Mouse (Mus musculus): Measurements from ENCODE around the gene Atp2c2. TPM values are rescaled to one million over a fixed set of nuclear protein-coding genes. Genes with fewer than 3 reads are reported as not detected.
A peak's percentile ranks its signal among the peaks of the same experiment; 100 is the strongest.

The Atp2c2 gene
- total and polyA plus RNA-seq, 3 experiments = 0.27 to 0.58 TPM; not detected in 1

DNA sequence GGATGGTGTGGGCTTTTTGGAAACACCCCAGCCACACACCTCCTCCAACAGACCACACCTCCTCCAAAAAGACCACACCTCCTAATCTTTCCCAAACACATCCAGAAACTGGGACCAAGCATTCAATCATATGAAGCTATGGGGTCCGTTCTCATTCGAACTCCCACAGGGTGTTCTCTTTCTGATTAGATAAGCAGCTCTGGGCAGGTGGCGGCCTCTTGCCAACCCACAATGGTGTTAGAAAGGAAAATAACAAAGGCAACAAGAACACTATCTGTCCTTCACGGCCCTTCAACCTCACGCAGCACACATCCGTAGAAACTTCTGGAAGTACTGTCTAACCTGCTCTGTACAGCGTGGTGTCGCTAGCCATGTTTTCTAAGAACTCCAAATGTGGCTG lies 27.3 kb downstream of the Atp2c2 start:
- peak; percentile 62 for TF ChIP-seq ETS1 (IDR thresholded peaks at IDR 0.05; ENCODE audit: low read depth, low read length)
- no peak for TF ChIP-seq MAFK (IDR thresholded peaks at IDR 0.05; ENCODE audit: borderline replicate concordance, low read depth, low read length)
- TF ChIP-seq GATA1 (IDR thresholded peaks at IDR 0.05; ENCODE audit: low read depth, low read length) = peak; percentile 79
- peak; percentile 69 for TF ChIP-seq TAL1 (IDR thresholded peaks at IDR 0.05; ENCODE audit: low read length)
- no peak for TF ChIP-seq SMC3 (IDR thresholded peaks at IDR 0.05; ENCODE audit: low read depth, low read length)
- TF ChIP-seq RCOR1 (IDR thresholded peaks at IDR 0.05; ENCODE audit: low read depth, low read length) = peak; percentile 62; the same call in 1 of the 2 replicates
- no peak for TF ChIP-seq MAX (IDR thresholded peaks at IDR 0.05; ENCODE audit: low read length)
- TF ChIP-seq EP300 (IDR thresholded peaks at IDR 0.05; ENCODE audit: low read depth in 1 of 2, low read length in 2 of 2) = peak; percentile 77 to 79
- TF ChIP-seq MXI1 (IDR thresholded peaks at IDR 0.05; ENCODE audit: low read depth, low read length) = 0 out of 2 replicates have a peak, but pooled peaks have one; percentile 26
- peak; percentile 58; the same call in 1 of the 2 replicates for TF ChIP-seq SIN3A (IDR thresholded peaks at IDR 0.05; ENCODE audit: low read length)
- peak; percentile 51; the same call in 1 of the 2 replicates for TF ChIP-seq MYC (IDR thresholded peaks at IDR 0.05; ENCODE audit: low read depth, low read length)
- TF ChIP-seq TCF12 (IDR thresholded peaks at IDR 0.05; ENCODE audit: low read depth, low read length) = peak; percentile 79
- TF ChIP-seq ZNF384 (IDR thresholded peaks at IDR 0.05; ENCODE audit: low read depth, low read length) = no peak
- no peak for TF ChIP-seq TBP (IDR thresholded peaks at IDR 0.05; ENCODE audit: low read depth, low read length)
- no peaks in the 10 kb centered on the region for H3K79me2 ChIP-seq (ENCODE audit: control insufficient read depth, insufficient read depth, low read length, poor library complexity)
- H3K4me1 ChIP-seq (ENCODE audit: control insufficient read depth in 1 of 2, insufficient read depth in 2 of 2, low read length in 2 of 2) = peaks cover 9 to 16% of the 10 kb centered on the region in 2 experiments
- H3K9me3 ChIP-seq (replicated peaks; ENCODE audit: insufficient read depth, low read length) = no peaks in the 10 kb centered on the region
- DNase-seq (ENCODE audit: low read depth, low spot score) = peak; percentile 69
- H3K4me3 ChIP-seq (ENCODE audit: control insufficient read depth in 1 of 2, insufficient read depth in 1 of 2, low read depth in 2 of 2, low read length in 2 of 2) = peak overlapping the region in 1 of 2 experiments; percentile 43; a peak in 1 of 4 replicates
- H3K9ac ChIP-seq (ENCODE audit: control insufficient read depth, low read depth, low read length, poor library complexity, severe bottlenecking) = no peak overlapping the region
- H3K36me3 ChIP-seq (ENCODE audit: control insufficient read depth in 1 of 2, insufficient read depth in 2 of 2, low read length in 2 of 2) = peaks cover 0 to 9% of the 10 kb centered on the region in 2 experiments; a peak in 1 of 4 replicates
- H3K27me3 ChIP-seq (ENCODE audit: control insufficient read depth in 1 of 2, insufficient read depth in 2 of 2, low read length in 2 of 2) = no peaks in the 10 kb centered on the region
- no peak overlapping the region for H3K27ac ChIP-seq (ENCODE audit: control insufficient read depth, low read depth, low read length)

DNA sequence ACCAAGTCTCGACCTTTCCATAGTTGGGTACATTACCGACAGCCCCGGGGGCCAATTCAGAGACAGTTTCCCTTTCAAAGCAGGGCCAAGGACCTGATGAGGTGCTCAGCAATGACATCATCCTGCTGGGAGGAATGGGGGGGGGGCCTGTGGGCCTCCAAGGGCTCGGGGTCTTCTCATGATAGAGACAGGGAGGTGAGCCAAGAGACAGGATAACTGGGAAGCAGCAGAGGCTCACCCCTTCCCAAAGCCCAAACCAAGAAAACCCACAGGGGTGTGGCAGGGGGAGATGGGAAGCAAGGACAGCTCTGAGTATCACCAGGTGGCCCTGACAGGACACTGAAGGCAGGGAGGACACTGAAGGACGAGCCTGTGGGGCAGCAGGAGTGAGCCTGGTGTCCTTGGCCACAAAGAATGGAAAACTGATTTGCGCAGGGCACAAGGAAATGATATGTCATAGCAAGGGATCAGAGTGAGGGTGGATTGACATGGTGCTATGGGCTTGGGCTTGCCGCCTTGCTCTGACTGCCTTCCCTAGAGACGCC lies 28.6 kb downstream of the Atp2c2 start:
- H3K79me2 ChIP-seq (ENCODE audit: control insufficient read depth, insufficient read depth, low read length, poor library complexity) = no peaks in the 10 kb centered on the region
- no peak overlapping the region for H3K27ac ChIP-seq (ENCODE audit: control insufficient read depth, low read depth, low read length)
- no peak overlapping the region for H3K4me3 ChIP-seq (ENCODE audit: control insufficient read depth in 1 of 2, insufficient read depth in 1 of 2, low read depth in 2 of 2, low read length in 2 of 2)
- DNase-seq (ENCODE audit: low read depth, low spot score) = no peak
- no peaks in the 10 kb centered on the region for H3K9me3 ChIP-seq (replicated peaks; ENCODE audit: insufficient read depth, low read length)
- TF ChIP-seq BHLHE40 (IDR thresholded peaks at IDR 0.05; ENCODE audit: borderline replicate concordance, low read depth, low read length) = no peak
- no peak for TF ChIP-seq ZNF384 (IDR thresholded peaks at IDR 0.05; ENCODE audit: low read depth, low read length)
- no peak for TF ChIP-seq ZC3H11A (IDR thresholded peaks at IDR 0.05; ENCODE audit: low read depth, low read length)
- no peak for TF ChIP-seq MEF2A (IDR thresholded peaks at IDR 0.05; ENCODE audit: extremely low read depth, insufficient replicate concordance, low read depth, low read length, poor library complexity, severe bottlenecking)
- TF ChIP-seq GATA1 (IDR thresholded peaks at IDR 0.05; ENCODE audit: low read depth, low read length) = no peak
- TF ChIP-seq MAX (IDR thresholded peaks at IDR 0.05; ENCODE audit: low read length) = no peak
- no peak for TF ChIP-seq JUND (IDR thresholded peaks at IDR 0.05; ENCODE audit: low read depth, low read length)
- TF ChIP-seq ELF1 (IDR thresholded peaks at IDR 0.05; ENCODE audit: low read depth, low read length) = no peak
- no peak for TF ChIP-seq GABPA (IDR thresholded peaks at IDR 0.05; ENCODE audit: low read depth, low read length)
- peaks cover 9% of the 10 kb centered on the region in 2 experiments for H3K4me1 ChIP-seq (ENCODE audit: control insufficient read depth in 1 of 2, insufficient read depth in 2 of 2, low read length in 2 of 2)
- H3K9ac ChIP-seq (ENCODE audit: control insufficient read depth, low read depth, low read length, poor library complexity, severe bottlenecking) = no peak overlapping the region
- peaks cover 0 to 9% of the 10 kb centered on the region in 2 experiments; a peak in 1 of 4 replicates for H3K36me3 ChIP-seq (ENCODE audit: control insufficient read depth in 1 of 2, insufficient read depth in 2 of 2, low read length in 2 of 2)
- no peaks in the 10 kb centered on the region for H3K27me3 ChIP-seq (ENCODE audit: control insufficient read depth in 1 of 2, insufficient read depth in 2 of 2, low read length in 2 of 2)
